Mouse (Mus musculus) spleen, adult 2 months (tissue): Measurements from ENCODE around the gene Spef2. TPM values are rescaled to one million over a fixed set of nuclear protein-coding genes. Genes with fewer than 3 reads are reported as not detected.
"Not testable (repeated sequence)": the region's sequence is repeated elsewhere in the genome, so short reads cannot be mapped to it uniquely, and the experiment has no call there.

ENCODE experiments used
- DNase-seq, 2 experiments: peaks; one replicate each; pipeline versions ENCODE4 v3.0.0 to v3.0.0-alpha.2; 2012 to 2021; ENCODE audit warnings: low spot score in 2 of 2, low read depth in 1 of 2
- H3K27ac ChIP-seq: fragments of 200-500 bp; 2 replicates; pipeline ENCODE4 v1.5.1; 2012; ENCODE audit warnings: low read length, inconsistent platforms; ENCODE audit not compliant: insufficient read depth
- H3K27me3 ChIP-seq: fragments of 200-500 bp; 2 replicates; pipeline ENCODE4 v1.6.1; 2012; ENCODE audit warnings: mild to moderate bottlenecking, moderate library complexity, low read length, inconsistent platforms; ENCODE audit not compliant: control insufficient read depth, insufficient read depth
- H3K36me3 ChIP-seq: fragments of 200-500 bp; 2 replicates; pipeline ENCODE4 v1.6.1; 2012; ENCODE audit warnings: mild to moderate bottlenecking, low read length, inconsistent platforms; ENCODE audit not compliant: control insufficient read depth, insufficient read depth
- H3K4me1 ChIP-seq: fragments of 200-500 bp; 2 replicates; pipeline ENCODE4 v1.6.1; 2011; ENCODE audit warnings: inconsistent platforms; ENCODE audit not compliant: control insufficient read depth, insufficient read depth, insufficient read length
- H3K4me3 ChIP-seq: fragments of 200-500 bp; 2 replicates; pipeline ENCODE4 v1.5.1; 2011; ENCODE audit warnings: mild to moderate bottlenecking, inconsistent platforms; ENCODE audit not compliant: insufficient read depth, insufficient read length; ENCODE audit errors: extremely low read depth
- CTCF ChIP-seq: fragments of 200-500 bp; IDR thresholded peaks from 2 replicates; pipeline ENCODE4 v1.5.1; 2011; ENCODE audit warnings: mild to moderate bottlenecking, inconsistent platforms; ENCODE audit not compliant: insufficient read depth, insufficient read length, insufficient replicate concordance; ENCODE audit errors: extremely low read depth
- POLR2A ChIP-seq: fragments of 200-500 bp; IDR thresholded peaks from 2 replicates; pipeline ENCODE4 v1.6.1; 2011; ENCODE audit warnings: low read depth, low read length, inconsistent platforms
- WGBS: fragments of 180-500 bp; shearing (Covaris S2); methylation state at CpG from one replicate; pipeline ENCODE4 v1.1.7; 2018; 5-methylcytosine and 5-hydroxymethylcytosine counted together
- polyA plus RNA-seq: library from polyadenylated mRNA; depleted of rRNA; stranded (reverse); fragments of >200 nt; gene quantifications from 2 replicates; pipeline ENCODE4 v1.2.3, GENCODE M21; 2012

Spef2 gene
- polyA plus RNA-seq, 1 experiment: 0.05 TPM

- no peak overlapping the region for H3K4me3 ChIP-seq
- peak overlapping the region; percentile 59 for H3K27ac ChIP-seq
- 13% methylated on average over 5 of the region's 5 CpGs for WGBS
- no peak for TF ChIP-seq POLR2A
- no peak for TF ChIP-seq CTCF
- no peaks in the 10 kb centered on the region for H3K27me3 ChIP-seq
- no peaks in the 10 kb centered on the region for H3K36me3 ChIP-seq
- DNase-seq: peak; percentile 33 to 56
- H3K4me1 ChIP-seq: peaks cover 9% of the 10 kb centered on the region; the same call in 1 of the 2 replicates
Measured at GRCm38 (mm10) chr15:9574796-9575195, 173.9 kb downstream of the Spef2 start.

GRCm38 (mm10) chr15:9573361-9573760, 175.3 kb downstream of the Spef2 start:
- Histone ChIP-seq H3K27ac (no peak overlapping the region; the same call in 1 of the 2 replicates), H3K4me1 (peaks cover 9% of the 10 kb centered on the region; the same call in 1 of the 2 replicates), H3K4me3 (no peak overlapping the region), H3K27me3 (no peaks in the 10 kb centered on the region), H3K36me3 (no peaks in the 10 kb centered on the region)
- TF ChIP-seq CTCF (no peak), POLR2A (no peak)
- 88% methylated on average over 4 of the region's 4 CpGs for WGBS
- DNase-seq: no peak

GRCm38 (mm10) chr15:9572664-9573063, 176.0 kb downstream of the Spef2 start:
- 69% methylated on average over 7 of the region's 7 CpGs for WGBS
- H3K27ac ChIP-seq: peak overlapping the region; percentile 61
- no peak for DNase-seq
- TF ChIP-seq POLR2A (no peak), CTCF (no peak)
- peaks cover 9% of the 10 kb centered on the region; the same call in 1 of the 2 replicates for H3K4me1 ChIP-seq
- no peaks in the 10 kb centered on the region for H3K27me3 ChIP-seq
- H3K4me3 ChIP-seq: no peak overlapping the region
- no peaks in the 10 kb centered on the region for H3K36me3 ChIP-seq

- Histone ChIP-seq H3K36me3 (no peaks in the 10 kb centered on the region), H3K27ac (peak overlapping the region; percentile 18; the same call in 1 of the 2 replicates), H3K4me3 (no peak overlapping the region), H3K27me3 (no peaks in the 10 kb centered on the region), H3K4me1 (peaks cover 9% of the 10 kb centered on the region; the same call in 1 of the 2 replicates)
- DNase-seq: no peak
- TF ChIP-seq POLR2A (no peak), CTCF (no peak)
- 18% methylated on average over 2 of the region's 2 CpGs for WGBS
Measured at GRCm38 (mm10) chr15:9571896-9572295, 176.8 kb downstream of the Spef2 start.

GRCm38 (mm10) chr15:9567316-9567715, 181.4 kb downstream of the Spef2 start:
- Histone ChIP-seq H3K27ac (peak overlapping the region; percentile 60; the same call in 1 of the 2 replicates), H3K4me3 (no peak overlapping the region), H3K36me3 (no peaks in the 10 kb centered on the region), H3K27me3 (no peaks in the 10 kb centered on the region), H3K4me1 (peaks cover 1% of the 10 kb centered on the region)
- no peak for DNase-seq
- WGBS: 75% methylated on average over 4 of the region's 4 CpGs
- TF ChIP-seq POLR2A (no peak), CTCF (no peak)

- no peak overlapping the region for H3K4me3 ChIP-seq
- H3K27me3 ChIP-seq: no peaks in the 10 kb centered on the region
- no peaks in the 10 kb centered on the region; the same call in none of the 2 replicates for H3K4me1 ChIP-seq
- no peak overlapping the region for H3K27ac ChIP-seq
- no peaks in the 10 kb centered on the region for H3K36me3 ChIP-seq
- DNase-seq: no peak
- TF ChIP-seq CTCF (no peak), POLR2A (no peak)
- WGBS: 74% methylated on average over 6 of the region's 6 CpGs
Measured at GRCm38 (mm10) chr15:9565396-9565795, 183.3 kb downstream of the Spef2 start.

GRCm38 (mm10) chr15:9564156-9564555, 184.5 kb downstream of the Spef2 start:
- H3K27me3 ChIP-seq: no peaks in the 10 kb centered on the region
- peak overlapping the region; percentile 66; the same call in 1 of the 2 replicates for H3K27ac ChIP-seq
- H3K4me1 ChIP-seq: no peaks in the 10 kb centered on the region; the same call in none of the 2 replicates
- WGBS: 38% methylated on average over 3 of the region's 3 CpGs
- no peak for DNase-seq
- H3K4me3 ChIP-seq: no peak overlapping the region
- TF ChIP-seq POLR2A (no peak), CTCF (no peak)
- H3K36me3 ChIP-seq: no peaks in the 10 kb centered on the region

- 93% methylated on average over 15 of the region's 15 CpGs for WGBS
- DNase-seq, H3K4me1 ChIP-seq, H3K27ac ChIP-seq, H3K4me3 ChIP-seq, H3K36me3 ChIP-seq, H3K27me3 ChIP-seq: not testable (repeated sequence)
Measured at GRCm38 (mm10) chr15:9557264-9557663, 191.4 kb downstream of the Spef2 start.
